Mouse (Mus musculus) embryonic facial prominence, embryonic 15.5 days (tissue): ENCODE data around the gene Nif3l1. TPM values are rescaled to one million over a fixed set of nuclear protein-coding genes. Genes with fewer than 3 reads are reported as not detected.

Experiments used
- ATAC-seq: fragments of 200-750 bp; cut with Nextera tagmentation; 2 replicates; pipeline ENCODE4 v1.8.0; 2017; ENCODE audit warnings: low read depth, moderate TSS enrichment; ENCODE audit not compliant: insufficient number of reproducible peaks, low FRiP score, low TSS enrichment
- H3K27ac ChIP-seq: fragments of 300-500 bp; sonication (generic); replicated peaks from 2 replicates; pipeline ENCODE4 v1.5.1; 2015; ENCODE audit warnings: mild to moderate bottlenecking, inconsistent platforms
- H3K27me3 ChIP-seq: fragments of 300-500 bp; sonication (generic); 2 replicates; pipeline ENCODE4 v1.6.1; 2015; ENCODE audit warnings: inconsistent platforms
- H3K36me3 ChIP-seq: fragments of 300-500 bp; sonication (generic); 2 replicates; pipeline ENCODE4 v1.6.1; 2015; ENCODE audit warnings: mild to moderate bottlenecking, inconsistent platforms
- H3K4me1 ChIP-seq: fragments of 300-500 bp; sonication (generic); 2 replicates; pipeline ENCODE4 v1.6.1; 2015; ENCODE audit warnings: inconsistent platforms
- H3K4me2 ChIP-seq: fragments of 300-500 bp; sonication (generic); replicated peaks from 2 replicates; pipeline ENCODE4 v1.6.1; 2015; ENCODE audit warnings: mild to moderate bottlenecking, inconsistent platforms
- H3K4me3 ChIP-seq: fragments of 300-500 bp; sonication (generic); replicated peaks from 2 replicates; pipeline ENCODE4 v1.5.1; 2015; ENCODE audit warnings: mild to moderate bottlenecking, inconsistent platforms
- H3K9ac ChIP-seq: fragments of 300-500 bp; sonication (generic); 2 replicates; pipeline ENCODE4 v1.6.1; 2015; ENCODE audit warnings: inconsistent platforms
- H3K9me3 ChIP-seq: fragments of 300-500 bp; sonication (generic); replicated peaks from 2 replicates; pipeline ENCODE4 v1.6.1; 2016; ENCODE audit warnings: inconsistent platforms
- WGBS: fragments of 180-500 bp; shearing (Covaris S2); methylation state at CpG from one replicate; pipeline ENCODE4 v1.1.7; 2015; 5-methylcytosine and 5-hydroxymethylcytosine counted together
- polyA plus RNA-seq: library from polyadenylated mRNA; unstranded; fragments of >200 nt; fragmentation: Nextera tagmentation; extraction: Ambion mirVana; gene quantifications from 2 replicates; pipeline ENCODE4 v1.2.1, GENCODE M21; 2015

The Nif3l1 gene
- polyA plus RNA-seq, 1 experiment from 2014 or later, result 44.5 TPM

GRCm38 (mm10) chr1:58416048-58416447 is 28.9 kb upstream of the Nif3l1 start:
- ATAC-seq, result no peak
- Histone ChIP-seq H3K4me3 (no peak overlapping the region), H3K9me3 (no peaks in the 10 kb centered on the region), H3K27me3 (no peaks in the 10 kb centered on the region), H3K9ac (no peak overlapping the region), H3K4me1 (peaks cover 5% of the 10 kb centered on the region), H3K27ac (no peak overlapping the region), H3K4me2 (no peak overlapping the region), H3K36me3 (peaks cover 80% of the 10 kb centered on the region)
- WGBS, result 75% methylated on average over 2 of the region's 2 CpGs

- peaks cover 51% of the 10 kb centered on the region for H3K36me3 ChIP-seq
- ATAC-seq, result no peak
- H3K4me3 ChIP-seq, result no peak overlapping the region
- no peaks in the 10 kb centered on the region for H3K9me3 ChIP-seq
- no peak overlapping the region for H3K4me2 ChIP-seq
- 87% methylated on average over 10 of the region's 10 CpGs for WGBS
- H3K9ac ChIP-seq, result no peak overlapping the region
- H3K27ac ChIP-seq, result no peak overlapping the region
- H3K27me3 ChIP-seq, result no peaks in the 10 kb centered on the region
- peaks cover 15% of the 10 kb centered on the region for H3K4me1 ChIP-seq
These were observed 24.9 kb upstream of the Nif3l1 start for GRCm38 (mm10) chr1:58420032-58420431.

- Histone ChIP-seq H3K4me3 (peak overlapping the region; percentile 91; the same call in 1 of the 2 replicates), H3K36me3 (peaks cover 44% of the 10 kb centered on the region), H3K27ac (no peak overlapping the region), H3K27me3 (no peaks in the 10 kb centered on the region), H3K4me1 (peaks cover 15% of the 10 kb centered on the region), H3K9ac (no peak overlapping the region), H3K4me2 (peak overlapping the region; percentile 19), H3K9me3 (no peaks in the 10 kb centered on the region)
- 60% methylated on average over 7 of the region's 7 CpGs for WGBS
- no peak for ATAC-seq
These were observed 24.0 kb upstream of the Nif3l1 start for GRCm38 (mm10) chr1:58420961-58421360.

GRCm38 (mm10) chr1:58422879-58423278 is 22.1 kb upstream of the Nif3l1 start:
- Histone ChIP-seq H3K4me2 (peak overlapping the region; percentile 65), H3K36me3 (peaks cover 27% of the 10 kb centered on the region), H3K9ac (peak overlapping the region; percentile 100), H3K27ac (peak overlapping the region; percentile 99), H3K4me3 (peak overlapping the region; percentile 91), H3K9me3 (no peaks in the 10 kb centered on the region), H3K27me3 (no peaks in the 10 kb centered on the region), H3K4me1 (peaks cover 12% of the 10 kb centered on the region)
- WGBS, result 4% methylated on average over 13 of the region's 13 CpGs
- ATAC-seq, result no peak

GRCm38 (mm10) chr1:58423371-58424248 is 21.3 kb upstream of the Nif3l1 start, which contains the start of gene Clk1:
Gene Clk1 (minus strand): TSS chr1:58424066.
- peak within 1 kb of the TSS; percentile 91 for H3K4me3 ChIP-seq
- peak; percentile 96 for ATAC-seq
- peak within 1 kb of the TSS; percentile 99 for H3K27ac ChIP-seq
- under 1% methylated on average over 79 of the region's 79 CpGs for whole genome bisulfite sequencing
- peak within 1 kb of the TSS; percentile 65 for H3K4me2 ChIP-seq
- H3K27me3 ChIP-seq, result no peaks in the 10 kb centered on the region
- peaks cover 12% of the 10 kb centered on the region for H3K4me1 ChIP-seq
- peak within 1 kb of the TSS; percentile 100 for H3K9ac ChIP-seq
- H3K36me3 ChIP-seq, result peaks cover 19% of the 10 kb centered on the region
- no peaks in the 10 kb centered on the region for H3K9me3 ChIP-seq

GRCm38 (mm10) chr1:58424551-58424950 is 20.4 kb upstream of the Nif3l1 start:
- Histone ChIP-seq H3K4me2 (no peak overlapping the region), H3K27ac (no peak overlapping the region), H3K9ac (no peak overlapping the region), H3K36me3 (peaks cover 11% of the 10 kb centered on the region), H3K4me3 (no peak overlapping the region), H3K27me3 (no peaks in the 10 kb centered on the region), H3K9me3 (no peaks in the 10 kb centered on the region), H3K4me1 (peaks cover 12% of the 10 kb centered on the region)
- 87% methylated on average over 3 of the region's 3 CpGs for WGBS
- no peak for ATAC-seq

GRCm38 (mm10) chr1:58444691-58445090 is 260 bp upstream of the Nif3l1 start:
- H3K4me1 ChIP-seq, result peaks cover 20% of the 10 kb centered on the region
- WGBS, result 8% methylated on average over 10 of the region's 10 CpGs
- peak overlapping the region; percentile 70 for H3K4me3 ChIP-seq
- peak overlapping the region; percentile 79 for H3K9ac ChIP-seq
- H3K36me3 ChIP-seq, result peaks cover 36% of the 10 kb centered on the region
- H3K27ac ChIP-seq, result peak overlapping the region; percentile 97
- H3K4me2 ChIP-seq, result peak overlapping the region; percentile 69
- no peaks in the 10 kb centered on the region for H3K27me3 ChIP-seq
- no peak for ATAC-seq
- H3K9me3 ChIP-seq, result no peaks in the 10 kb centered on the region

GRCm38 (mm10) chr1:58445861-58446260 is 910 bp downstream of the Nif3l1 start:
- H3K4me1 ChIP-seq, result peaks cover 20% of the 10 kb centered on the region
- ATAC-seq, result no peak

GRCm38 (mm10) chr1:58447766-58448165 is 2.8 kb downstream of the Nif3l1 start:
- no peak overlapping the region for H3K4me2 ChIP-seq
- H3K4me3 ChIP-seq, result no peak overlapping the region
- WGBS, result 95% methylated on average over 7 of the region's 7 CpGs
- H3K4me1 ChIP-seq, result peaks cover 20% of the 10 kb centered on the region
- H3K36me3 ChIP-seq, result peaks cover 36% of the 10 kb centered on the region
- no peaks in the 10 kb centered on the region for H3K9me3 ChIP-seq
- H3K27ac ChIP-seq, result no peak overlapping the region
- ATAC-seq, result no peak
- no peak overlapping the region for H3K9ac ChIP-seq
- no peaks in the 10 kb centered on the region for H3K27me3 ChIP-seq

More at GRCm38 (mm10) chr1:58445861-58446260, 910 bp downstream of the Nif3l1 start:
- Histone ChIP-seq H3K4me2 (peak overlapping the region; percentile 69), H3K9ac (peak overlapping the region; percentile 79), H3K27ac (peak overlapping the region; percentile 97), H3K4me3 (peak overlapping the region; percentile 70), H3K27me3 (no peaks in the 10 kb centered on the region), H3K9me3 (no peaks in the 10 kb centered on the region), H3K36me3 (peaks cover 35% of the 10 kb centered on the region)
- 5% methylated on average over 11 of the region's 11 CpGs for WGBS

GRCm38 (mm10) chr1:58448396-58448795 is 3.4 kb downstream of the Nif3l1 start:
- H3K9ac ChIP-seq, result no peak overlapping the region
- H3K4me2 ChIP-seq, result no peak overlapping the region
- peaks cover 20% of the 10 kb centered on the region for H3K4me1 ChIP-seq
- no peak overlapping the region for H3K4me3 ChIP-seq
- H3K27ac ChIP-seq, result no peak overlapping the region
- H3K27me3 ChIP-seq, result no peaks in the 10 kb centered on the region
- no peak for ATAC-seq
- no peaks in the 10 kb centered on the region for H3K9me3 ChIP-seq
- WGBS, result 86% methylated on average over 7 of the region's 7 CpGs
- H3K36me3 ChIP-seq, result peaks cover 43% of the 10 kb centered on the region

- Histone ChIP-seq H3K9me3 (no peaks in the 10 kb centered on the region), H3K4me2 (no peak overlapping the region), H3K4me3 (no peak overlapping the region), H3K9ac (no peak overlapping the region), H3K27ac (no peak overlapping the region), H3K4me1 (no peaks in the 10 kb centered on the region), H3K27me3 (no peaks in the 10 kb centered on the region), H3K36me3 (peaks cover 88% of the 10 kb centered on the region)
- no peak for ATAC-seq
- 89% methylated on average over 6 of the region's 6 CpGs for WGBS
These were observed 9.4 kb downstream of the Nif3l1 start for GRCm38 (mm10) chr1:58454316-58454715.
